Mouse (Mus musculus) cerebellum, adult 2 months (tissue): Measurements from ENCODE around the gene Iqce.

ENCODE experiments used
- CTCF ChIP-seq: fragments of 200-500 bp; IDR thresholded peaks from 2 replicates; pipeline ENCODE4 v1.5.1; 2011; ENCODE audit warnings: low read depth, mild to moderate bottlenecking, control low read depth, low read length, moderate library complexity, borderline replicate concordance; ENCODE audit not compliant: insufficient read depth
- POLR2A ChIP-seq: fragments of 200-500 bp; IDR thresholded peaks from 2 replicates; pipeline ENCODE4 v1.6.1; 2011; ENCODE audit warnings: low read length, control low read depth, borderline replicate concordance; ENCODE audit not compliant: insufficient read depth

GRCm38 (mm10) chr5:140644702-140645201 is 57.4 kb downstream of the Iqce start:
- TF ChIP-seq CTCF (no peak), POLR2A (no peak)
